Mouse (Mus musculus) liver, embryonic 11.5 days (tissue): Measurements from ENCODE around the gene Inip. TPM values are rescaled to one million over a fixed set of nuclear protein-coding genes. Genes with fewer than 3 reads are reported as not detected.
A peak's percentile ranks its signal among the peaks of the same experiment; 100 is the strongest.

ENCODE experiments used
- ATAC-seq: fragments of 200-750 bp; cut with Nextera tagmentation; replicated peaks from 2 replicates; pipeline ENCODE4 v1.8.0; 2017; ENCODE audit warnings: moderate number of reproducible peaks, mild to moderate bottlenecking, moderate TSS enrichment, moderate library complexity; ENCODE audit not compliant: low FRiP score
- DNase-seq: peaks from one replicate; pipeline ENCODE4 v3.0.0-alpha.2; 2017; ENCODE audit warnings: low spot score
- H3K27ac ChIP-seq: fragments of 300-500 bp; sonication (generic); 2 replicates; pipeline ENCODE4 v1.5.1; 2014; ENCODE audit warnings: mild to moderate bottlenecking, low read depth, low read length, control low read depth
- H3K27me3 ChIP-seq: fragments of 300-500 bp; sonication (generic); replicated peaks from 2 replicates; pipeline ENCODE4 v1.6.1; 2014; ENCODE audit warnings: low read length, mixed read lengths; ENCODE audit not compliant: control insufficient read depth, insufficient read depth
- H3K36me3 ChIP-seq: fragments of 300-500 bp; sonication (generic); 2 replicates; pipeline ENCODE4 v1.6.1; 2014; ENCODE audit warnings: mild to moderate bottlenecking, low read length, moderate library complexity, mixed read lengths; ENCODE audit not compliant: control insufficient read depth, insufficient read depth
- H3K4me1 ChIP-seq: fragments of 300-500 bp; sonication (generic); replicated peaks from 2 replicates; pipeline ENCODE4 v1.6.1; 2014; ENCODE audit warnings: low read length, mixed read lengths; ENCODE audit not compliant: control insufficient read depth, insufficient read depth
- H3K4me2 ChIP-seq: fragments of 300-500 bp; sonication (generic); 2 replicates; pipeline ENCODE4 v1.6.1; 2014; ENCODE audit warnings: mild to moderate bottlenecking, control low read depth, moderate library complexity
- H3K4me3 ChIP-seq: fragments of 300-500 bp; sonication (generic); 2 replicates; pipeline ENCODE4 v1.5.1; 2014; ENCODE audit warnings: low read depth, low read length, control low read depth
- H3K9ac ChIP-seq: fragments of 300-500 bp; sonication (generic); 2 replicates; pipeline ENCODE4 v1.6.1; 2014; ENCODE audit warnings: low read depth, low read length, control low read depth
- H3K9me3 ChIP-seq: fragments of 300-500 bp; sonication (generic); 2 replicates; pipeline ENCODE4 v1.6.1; 2016; ENCODE audit warnings: low read length, inconsistent platforms, mixed read lengths; ENCODE audit not compliant: control insufficient read depth
- WGBS: fragments of 180-500 bp; shearing (Covaris S2); extraction: QIAGEN DNeasy Blood & Tissue Kit; methylation state at CpG from one replicate; pipeline ENCODE4 v1.1.7; 2014; 5-methylcytosine and 5-hydroxymethylcytosine counted together
- polyA plus RNA-seq: library from polyadenylated mRNA; unstranded; fragments of >200 nt; fragmentation: Nextera tagmentation; extraction: Ambion mirVana; gene quantifications from 2 replicates; pipeline ENCODE4 v1.2.1, GENCODE M21; 2014

The Inip gene
- polyA plus RNA-seq, 1 experiment from 2014 or later = 49.9 TPM

DNA sequence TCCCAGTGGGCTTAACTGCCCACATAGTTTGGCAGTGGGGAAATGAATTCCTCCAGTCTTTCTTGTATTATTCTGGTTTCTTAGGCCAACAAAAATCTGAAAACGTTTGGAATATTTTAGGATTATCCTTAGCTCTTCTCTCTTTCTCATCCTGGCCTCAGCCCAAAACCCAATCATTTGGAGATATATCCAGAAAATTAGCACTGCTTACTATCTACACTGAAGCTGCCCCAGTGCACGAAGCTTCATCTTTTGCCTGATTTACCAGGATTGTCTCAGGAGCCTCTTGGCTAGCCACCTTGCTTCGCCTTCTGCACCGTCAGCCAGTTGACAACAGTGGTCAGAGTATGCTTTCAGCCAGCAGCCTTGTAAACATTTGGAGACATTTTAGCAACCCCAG, 27.7 kb upstream of the Inip start:
- H3K4me2 ChIP-seq = no peak overlapping the region
- H3K4me1 ChIP-seq = peaks cover 3% of the 10 kb centered on the region; the same call in 1 of the 2 replicates
- no peak overlapping the region for H3K4me3 ChIP-seq
- WGBS = 81% methylated on average over 4 of the region's 4 CpGs
- H3K36me3 ChIP-seq = peaks cover 2% of the 10 kb centered on the region; the same call in 1 of the 2 replicates
- no peak overlapping the region for H3K9ac ChIP-seq
- no peak for ATAC-seq
- no peaks in the 10 kb centered on the region for H3K27me3 ChIP-seq
- no peaks in the 10 kb centered on the region for H3K9me3 ChIP-seq
- no peak for DNase-seq
- H3K27ac ChIP-seq = no peak overlapping the region

GRCm38 (mm10) chr4:59826381-59826780, 25.0 kb upstream of the Inip start:
- DNase-seq = no peak
- Histone ChIP-seq H3K4me1 (peaks cover 8% of the 10 kb centered on the region; the same call in 1 of the 2 replicates), H3K27ac (no peak overlapping the region), H3K4me2 (no peak overlapping the region), H3K36me3 (peaks cover 2% of the 10 kb centered on the region; the same call in 1 of the 2 replicates), H3K27me3 (no peaks in the 10 kb centered on the region), H3K4me3 (no peak overlapping the region), H3K9ac (no peak overlapping the region), H3K9me3 (no peaks in the 10 kb centered on the region)
- 84% methylated on average over 5 of the region's 5 CpGs for WGBS
- ATAC-seq = no peak

- Histone ChIP-seq H3K9ac (no peak overlapping the region), H3K36me3 (peaks cover 2% of the 10 kb centered on the region; the same call in 1 of the 2 replicates), H3K4me3 (no peak overlapping the region), H3K4me1 (peaks cover 8% of the 10 kb centered on the region; the same call in 1 of the 2 replicates), H3K27ac (no peak overlapping the region), H3K27me3 (no peaks in the 10 kb centered on the region), H3K9me3 (no peaks in the 10 kb centered on the region), H3K4me2 (no peak overlapping the region)
- DNase-seq (no peak), ATAC-seq (peak; percentile 84)
- 59% methylated on average over 6 of the region's 6 CpGs for WGBS
These were observed 24.2 kb upstream of the Inip start for GRCm38 (mm10) chr4:59825634-59826033.

DNA sequence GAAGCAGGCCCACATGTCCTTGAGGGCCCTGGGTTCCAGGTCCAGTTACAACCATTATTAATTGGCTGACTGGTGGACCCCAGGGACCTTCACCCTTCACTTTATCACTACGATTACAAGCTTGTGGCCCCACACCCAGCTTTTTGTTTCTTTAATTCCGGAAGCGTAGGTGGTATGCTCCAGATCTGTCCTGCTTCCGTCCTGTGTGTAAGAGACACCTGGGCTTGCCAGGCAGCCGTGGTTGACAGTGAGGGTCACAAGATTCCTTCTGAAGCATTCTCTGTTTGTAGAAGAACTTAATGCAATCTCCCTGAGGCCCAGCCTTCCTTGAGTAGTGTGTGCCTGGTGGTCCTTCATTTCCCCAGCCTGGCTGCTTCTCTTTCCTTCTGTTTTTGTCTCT, 23.5 kb upstream of the Inip start:
- H3K4me2 ChIP-seq = no peak overlapping the region
- no peaks in the 10 kb centered on the region for H3K27me3 ChIP-seq
- H3K9me3 ChIP-seq = no peaks in the 10 kb centered on the region
- no peak overlapping the region for H3K4me3 ChIP-seq
- H3K36me3 ChIP-seq = peaks cover 2% of the 10 kb centered on the region; the same call in 1 of the 2 replicates
- no peak for ATAC-seq
- no peak for DNase-seq
- H3K27ac ChIP-seq = no peak overlapping the region
- H3K9ac ChIP-seq = no peak overlapping the region
- peaks cover 8% of the 10 kb centered on the region; the same call in 1 of the 2 replicates for H3K4me1 ChIP-seq
- 74% methylated on average over 5 of the region's 5 CpGs for WGBS

GRCm38 (mm10) chr4:59823470-59823869, 22.1 kb upstream of the Inip start:
- no peaks in the 10 kb centered on the region for H3K9me3 ChIP-seq
- no peaks in the 10 kb centered on the region for H3K27me3 ChIP-seq
- ATAC-seq (no peak), DNase-seq (no peak)
- H3K27ac ChIP-seq = no peak overlapping the region
- H3K9ac ChIP-seq = no peak overlapping the region
- H3K36me3 ChIP-seq = peaks cover 2% of the 10 kb centered on the region; the same call in 1 of the 2 replicates
- no peak overlapping the region for H3K4me2 ChIP-seq
- 50% methylated on average over 7 of the region's 7 CpGs for WGBS
- H3K4me1 ChIP-seq = peaks cover 12% of the 10 kb centered on the region; the same call in 1 of the 2 replicates
- no peak overlapping the region for H3K4me3 ChIP-seq

GRCm38 (mm10) chr4:59822119-59822518, 20.7 kb upstream of the Inip start:
- Histone ChIP-seq H3K36me3 (peaks cover under 1% of the 10 kb centered on the region; the same call in 1 of the 2 replicates), H3K27me3 (no peaks in the 10 kb centered on the region), H3K27ac (no peak overlapping the region), H3K4me1 (peaks cover 21% of the 10 kb centered on the region), H3K4me3 (no peak overlapping the region), H3K4me2 (no peak overlapping the region), H3K9ac (no peak overlapping the region), H3K9me3 (no peaks in the 10 kb centered on the region)
- no peak for ATAC-seq
- DNase-seq = no peak
- WGBS = 76% methylated on average over 4 of the region's 4 CpGs

DNA sequence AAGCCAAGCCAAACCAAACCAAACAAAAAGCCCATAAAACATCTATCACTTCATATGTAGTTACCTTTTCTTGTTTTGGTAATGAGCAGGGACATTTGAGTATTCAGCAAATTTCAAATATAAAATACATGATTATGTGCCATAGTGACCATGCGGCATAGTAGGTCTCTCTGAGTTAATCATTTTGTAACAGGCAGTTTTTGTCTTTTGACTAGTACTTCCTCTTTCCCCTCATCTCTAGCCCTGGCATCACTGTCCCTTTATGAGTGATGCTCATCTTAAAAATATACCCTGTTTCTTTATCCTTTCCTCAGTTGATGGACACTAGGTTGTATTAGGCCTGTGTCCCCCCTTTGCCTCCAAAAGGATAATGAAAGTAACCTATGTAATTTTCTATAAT, 20.1 kb upstream of the Inip start:
- Histone ChIP-seq H3K27ac (no peak overlapping the region), H3K36me3 (no peaks in the 10 kb centered on the region), H3K4me2 (no peak overlapping the region), H3K9me3 (no peaks in the 10 kb centered on the region), H3K4me1 (peaks cover 28% of the 10 kb centered on the region), H3K4me3 (no peak overlapping the region), H3K9ac (no peak overlapping the region), H3K27me3 (no peaks in the 10 kb centered on the region)
- ATAC-seq (no peak), DNase-seq (no peak)
- 100% methylated on average over 1 of the region's 1 CpGs for WGBS

- ATAC-seq = no peak
- Histone ChIP-seq H3K4me2 (no peak overlapping the region), H3K27me3 (no peaks in the 10 kb centered on the region), H3K9me3 (no peaks in the 10 kb centered on the region), H3K4me3 (no peak overlapping the region), H3K36me3 (no peaks in the 10 kb centered on the region), H3K4me1 (peaks cover 36% of the 10 kb centered on the region), H3K27ac (no peak overlapping the region), H3K9ac (no peak overlapping the region)
- 60% methylated on average over 12 of the region's 12 CpGs for WGBS
- DNase-seq = no peak
These were observed 18.2 kb upstream of the Inip start for GRCm38 (mm10) chr4:59819477-59820022.

DNA sequence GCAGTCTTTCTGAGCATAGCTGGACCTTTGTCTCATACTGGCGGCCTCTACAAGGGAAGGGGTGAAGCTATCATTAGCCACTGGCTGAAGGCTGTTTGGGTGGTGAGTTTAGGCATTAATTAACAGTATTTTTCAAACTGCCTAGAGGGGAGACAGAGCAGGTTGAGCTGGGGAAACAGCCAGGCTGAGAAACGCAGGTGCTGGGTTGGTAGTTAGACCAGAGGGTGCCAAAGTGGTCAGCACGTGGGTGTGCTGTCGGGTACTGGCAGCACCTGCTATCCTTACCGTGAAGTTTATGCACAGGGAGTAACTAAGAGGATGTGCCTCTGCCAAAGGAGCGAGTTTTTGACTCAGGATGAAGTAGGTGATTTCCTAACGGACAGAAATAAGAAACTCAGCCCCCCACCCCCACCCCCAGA, 17.7 kb upstream of the Inip start:
- Histone ChIP-seq H3K4me2 (no peak overlapping the region), H3K27ac (no peak overlapping the region), H3K27me3 (no peaks in the 10 kb centered on the region), H3K36me3 (no peaks in the 10 kb centered on the region), H3K9ac (no peak overlapping the region), H3K4me3 (no peak overlapping the region), H3K4me1 (peaks cover 41% of the 10 kb centered on the region), H3K9me3 (no peaks in the 10 kb centered on the region)
- DNase-seq = no peak
- ATAC-seq = no peak
- 50% methylated on average over 7 of the region's 7 CpGs for WGBS
